ENCODE assay signal across 8 mouse cellular contexts in genomic region chr11:96075509-96076220, GRCm38 (mm10). TPM values are rescaled to one million over a fixed set of nuclear protein-coding genes. Genes with fewer than 3 reads are reported as not detected.
A peak's percentile ranks its signal among the peaks of the same experiment; 100 is the strongest.
DNase-seq lines count a peak whose midpoint lies in the region; ATAC-seq and TF ChIP-seq lines count a peak whose summit lies in the region.

TSS of gene Atp5g1 (minus strand) at chr11:96075670.

- H3K79me2 ChIP-seq in C2C12 (ENCODE audit: control insufficient read depth, insufficient read depth) (peaks cover 31% of the 10 kb centered on the region), myocyte (ENCODE audit: control insufficient read depth, insufficient read depth) (peaks cover 18% of the 10 kb centered on the region)
- peaks cover 6% of the 10 kb centered on the region; the same call in 1 of the 2 replicates for H3K79me2 ChIP-seq in liver, adult 2 months (ENCODE audit: control insufficient read depth, insufficient read depth, low read length)

- peak within 1 kb of the TSS; percentile 90 for H3K4me2 ChIP-seq in heart, embryonic 11.5 days
- H3K4me2 ChIP-seq in kidney, embryonic 16.5 days (replicated peaks; ENCODE audit: low read depth, low read length) = peak within 1 kb of the TSS; percentile 91
- H3K4me2 ChIP-seq in myocyte (ENCODE audit: low read depth) = peak within 1 kb of the TSS; percentile 98

- no peaks in the 10 kb centered on the region for H3K9me3 ChIP-seq in erythroblast, embryonic 14.5 days (ENCODE audit: control insufficient read depth, low read length)
- no peaks in the 10 kb centered on the region for H3K9me3 ChIP-seq in heart, embryonic 11.5 days (replicated peaks; ENCODE audit: control insufficient read depth, low read length)
- no peaks in the 10 kb centered on the region for H3K9me3 ChIP-seq in kidney, embryonic 16.5 days (ENCODE audit: low read length)

- H3ac ChIP-seq in C2C12 (ENCODE audit: control insufficient read depth, insufficient read length, low read depth) (peak within 1 kb of the TSS; percentile 90), myocyte (ENCODE audit: control insufficient read depth, insufficient read length) (peak within 1 kb of the TSS; percentile 55)

- H3K27me3 ChIP-seq in C2C12 (ENCODE audit: control insufficient read depth, insufficient read depth, insufficient read length) (no peaks in the 10 kb centered on the region), myocyte (ENCODE audit: control insufficient read depth, insufficient read depth, insufficient read length) (no peaks in the 10 kb centered on the region)
- H3K27me3 ChIP-seq in erythroblast, embryonic 14.5 days (ENCODE audit: control insufficient read depth) = no peaks in the 10 kb centered on the region
- H3K27me3 ChIP-seq in heart, embryonic 11.5 days (ENCODE audit: control insufficient read depth, insufficient read depth, low read length) = no peaks in the 10 kb centered on the region
- no peaks in the 10 kb centered on the region for H3K27me3 ChIP-seq in kidney, embryonic 16.5 days (ENCODE audit: insufficient read depth, low read length)
- no peaks in the 10 kb centered on the region for H3K27me3 ChIP-seq in liver, adult 2 months (ENCODE audit: control insufficient read depth, insufficient read depth, low read length)
- no peaks in the 10 kb centered on the region for H3K27me3 ChIP-seq in splenic B cell, adult 2 months (ENCODE audit: control insufficient read depth, insufficient read depth, low read length, poor library complexity, severe bottlenecking)

- H3K4me3 ChIP-seq in C2C12 (ENCODE audit: insufficient read depth, poor library complexity, severe bottlenecking) (peak within 1 kb of the TSS; percentile 87), myocyte (peak within 1 kb of the TSS; percentile 100)
- H3K4me3 ChIP-seq in erythroblast, embryonic 14.5 days (replicated peaks) = peak within 1 kb of the TSS; percentile 83
- H3K4me3 ChIP-seq in heart, embryonic 11.5 days (ENCODE audit: low read depth, low read length) = peak within 1 kb of the TSS; percentile 79
- peak within 1 kb of the TSS; percentile 92 for H3K4me3 ChIP-seq in kidney, embryonic 16.5 days (ENCODE audit: low read length)
- H3K4me3 ChIP-seq in liver, adult 2 months (ENCODE audit: insufficient read depth, low read depth, low read length) = peak within 1 kb of the TSS; percentile 82

- ATAC-seq in heart, embryonic 11.5 days (replicated peaks; ENCODE audit: insufficient number of reproducible peaks, low FRiP score, low TSS enrichment) = peak; percentile 95
- ATAC-seq in kidney, embryonic 16.5 days (ENCODE audit: low FRiP score, low TSS enrichment) = peak; percentile 98

- H3K36me3 ChIP-seq in C2C12 (ENCODE audit: control insufficient read depth, insufficient read depth) (peaks cover 18% of the 10 kb centered on the region), myocyte (ENCODE audit: control insufficient read depth, insufficient read depth) (peaks cover 2% of the 10 kb centered on the region)
- H3K36me3 ChIP-seq in erythroblast, embryonic 14.5 days (ENCODE audit: control insufficient read depth) = peaks cover 29% of the 10 kb centered on the region
- 0 out of 2 replicates have a peak, but pooled peaks cover 5% of the 10 kb centered on the region for H3K36me3 ChIP-seq in heart, embryonic 11.5 days (ENCODE audit: control insufficient read depth, insufficient read depth, low read length)
- peaks cover 14% of the 10 kb centered on the region for H3K36me3 ChIP-seq in kidney, embryonic 16.5 days (ENCODE audit: insufficient read depth, low read length)
- H3K36me3 ChIP-seq in liver, adult 2 months (ENCODE audit: control insufficient read depth, insufficient read depth, low read length) = peaks cover 11% of the 10 kb centered on the region
- H3K36me3 ChIP-seq in splenic B cell, adult 2 months (ENCODE audit: control insufficient read depth, insufficient read depth, low read length, poor library complexity, severe bottlenecking) = 0 out of 2 replicates have a peak, but pooled peaks cover 2% of the 10 kb centered on the region

- TF ChIP-seq CTCF in C2C12 (IDR thresholded peaks at IDR 0.05; ENCODE audit: control insufficient read depth, insufficient read depth, insufficient read length) = no peak
- TF ChIP-seq CTCF in brain, embryonic 14.5 days (IDR thresholded peaks at IDR 0.05; ENCODE audit: borderline replicate concordance, extremely low read depth, insufficient read depth, insufficient read length) = no peak
- no peak for TF ChIP-seq CTCF in liver, adult 2 months (IDR thresholded peaks at IDR 0.05; ENCODE audit: low read depth, low read length)

- peak; percentile 100 for DNase-seq in brain, embryonic 14.5 days (ENCODE audit: low read depth)
- DNase-seq in liver, adult 2 months (ENCODE audit: extremely low read depth, low read depth, low spot score) = peak; percentile 100
- DNase-seq in splenic B cell, adult 2 months (ENCODE audit: low read depth, low spot score) = peak; percentile 100

- peak within 1 kb of the TSS; percentile 78 for H3K9ac ChIP-seq in heart, embryonic 11.5 days (ENCODE audit: low read depth, low read length)
- peak within 1 kb of the TSS; percentile 94 for H3K9ac ChIP-seq in kidney, embryonic 16.5 days (replicated peaks; ENCODE audit: low read length)
- H3K9ac ChIP-seq in liver, adult 2 months (ENCODE audit: low read depth, low read length) = peak within 1 kb of the TSS; percentile 91

- H3K27ac ChIP-seq in heart, embryonic 11.5 days (ENCODE audit: low read depth, low read length) = peak within 1 kb of the TSS; percentile 85
- peak within 1 kb of the TSS; percentile 92 for H3K27ac ChIP-seq in kidney, embryonic 16.5 days (ENCODE audit: low read length)
- H3K27ac ChIP-seq in liver, adult 2 months (replicated peaks; ENCODE audit: insufficient read depth, low read depth, low read length) = peak within 1 kb of the TSS; percentile 90

- H3K79me3 ChIP-seq in C2C12 (ENCODE audit: low read depth) = peaks cover 16% of the 10 kb centered on the region

- peak; percentile 61; the same call in 1 of the 2 replicates for TF ChIP-seq POLR2A in brain, embryonic 14.5 days (IDR thresholded peaks at IDR 0.05; ENCODE audit: borderline replicate concordance, extremely low read depth, insufficient read depth, insufficient read length, poor library complexity, severe bottlenecking)
- TF ChIP-seq POLR2A in liver, adult 2 months (IDR thresholded peaks at IDR 0.05; ENCODE audit: extremely low read depth, insufficient read depth, low read length) = peak; percentile 98
- TF ChIP-seq POLR2A in myocyte (IDR thresholded peaks at IDR 0.05; ENCODE audit: insufficient read length, low read depth) = peak; percentile 100

- under 1% methylated on average over 37 of the region's 37 CpGs for WGBS in heart, embryonic 11.5 days (ENCODE audit: insufficient replicate concordance)
- WGBS in kidney, embryonic 16.5 days = under 1% methylated on average over 37 of the region's 37 CpGs
- WGBS in liver, adult 2 months = under 1% methylated on average over 37 of the region's 37 CpGs

- H3K4me1 ChIP-seq in erythroblast, embryonic 14.5 days (ENCODE audit: control insufficient read depth) = peaks cover 50% of the 10 kb centered on the region
- peaks cover 12% of the 10 kb centered on the region for H3K4me1 ChIP-seq in heart, embryonic 11.5 days (ENCODE audit: control insufficient read depth, insufficient read depth, low read length)
- peaks cover 11% of the 10 kb centered on the region for H3K4me1 ChIP-seq in kidney, embryonic 16.5 days (ENCODE audit: insufficient read depth, low read length)
- peaks cover 9% of the 10 kb centered on the region for H3K4me1 ChIP-seq in liver, adult 2 months (ENCODE audit: control insufficient read depth, insufficient read depth, low read length)

TF ChIP-seq in C2C12, 6 proteins besides CTCF, POLR2A, EP300 and RAD21:
- TF ChIP-seq MYOG (IDR thresholded peaks at IDR 0.05; ENCODE audit: control insufficient read depth, extremely low read depth, insufficient read length) (no peak), FOSL1 (IDR thresholded peaks at IDR 0.05; ENCODE audit: insufficient read depth, low read length, poor library complexity, severe bottlenecking) (peak; percentile 10), MAX (IDR thresholded peaks at IDR 0.05) (peak; percentile 92), MYOD1 (IDR thresholded peaks at IDR 0.05; ENCODE audit: control insufficient read depth, insufficient read length, low read depth) (no peak), USF1 (IDR thresholded peaks at IDR 0.05; ENCODE audit: low read depth) (peak; percentile 89), CEBPB (IDR thresholded peaks at IDR 0.05; ENCODE audit: low read depth) (no peak)

TF ChIP-seq in myocyte, 11 proteins besides CTCF, POLR2A, EP300 and RAD21:
- no peak for TF ChIP-seq E2F4 (IDR thresholded peaks at IDR 0.05; ENCODE audit: insufficient read depth)
- TF ChIP-seq REST (IDR thresholded peaks at IDR 0.05; ENCODE audit: insufficient read depth, insufficient read length) = peak; percentile 29
- TF ChIP-seq TCF3 (IDR thresholded peaks at IDR 0.05; ENCODE audit: insufficient read length, low read depth) = no peak
- no peak for TF ChIP-seq SRF (IDR thresholded peaks at IDR 0.05; ENCODE audit: control insufficient read depth, insufficient read length, low read depth)
- peak in 1 of 3 experiments; percentile 10 for TF ChIP-seq MYOD1 (IDR thresholded peaks at IDR 0.05; ENCODE audit: control insufficient read depth in 1 of 3, insufficient read length in 2 of 3, low read depth in 2 of 3)
- TF ChIP-seq MAX (IDR thresholded peaks at IDR 0.05; ENCODE audit: low read depth) = peak; percentile 81
- peak; percentile 95 for TF ChIP-seq USF1 (IDR thresholded peaks at IDR 0.05; ENCODE audit: low read depth)
- TF ChIP-seq POLR2AphosphoS2 (IDR thresholded peaks at IDR 0.05; ENCODE audit: insufficient read length, low read depth) = peak; percentile 99
- TF ChIP-seq TCF12 (IDR thresholded peaks at IDR 0.05; ENCODE audit: insufficient read depth, poor library complexity, severe bottlenecking) = no peak

RNA-seq across cellular contexts. Expression of gene Atp5g1, which starts in this region (rescaled TPM):
- 857 TPM for polyA plus RNA-seq in C2C12 (2012; fragmentation: generic; extraction: Trizol)
- polyA plus RNA-seq in brain, embryonic 14.5 days (2012; rRNA removed) = 312 and 344 TPM in 2 replicates
- 12.4 and 31.7 TPM in 2 replicates for polyA plus RNA-seq in erythroblast, embryonic 14.5 days (2012)
- polyA plus RNA-seq in heart, embryonic 11.5 days (2014; fragmentation: Nextera tagmentation; extraction: Ambion mirVana) = 1,582 and 1,616 TPM in 2 replicates
- polyA plus RNA-seq in kidney, embryonic 16.5 days (2015; fragmentation: Nextera tagmentation; extraction: Ambion mirVana) = 745 and 801 TPM in 2 replicates
- total RNA-seq in liver, adult 2 months (2014; rRNA removed) = 479 and 657 TPM in 2 replicates
- polyA plus RNA-seq in liver, adult 2 months (2012; rRNA removed) = 1,258 and 1,301 TPM in 2 replicates
- 1,235 TPM for polyA plus RNA-seq in myocyte (2012; fragmentation: generic; extraction: Trizol)

Comparison
In these comparisons a context has a peak if more than half of its experiments do, and no peak if none do; other contexts are left out.
1. Peak in every context shown above with its lines: DNase-seq, ATAC-seq, H3K4me3 ChIP-seq and H3K27ac ChIP-seq.